Mouse (Mus musculus): ENCODE results near the gene Bglap2. TPM values are rescaled to one million over a fixed set of nuclear protein-coding genes. Genes with fewer than 3 reads are reported as not detected.
A peak's percentile ranks its signal among the peaks of the same experiment; 100 is the strongest.
"Not testable (repeated sequence)": the region's sequence is repeated elsewhere in the genome, so short reads cannot be mapped to it uniquely, and the experiment has no call there.

Gene Bglap2
- polyA plus RNA-seq, 1 experiment from 2014 or later, result 20.1 TPM

DNA sequence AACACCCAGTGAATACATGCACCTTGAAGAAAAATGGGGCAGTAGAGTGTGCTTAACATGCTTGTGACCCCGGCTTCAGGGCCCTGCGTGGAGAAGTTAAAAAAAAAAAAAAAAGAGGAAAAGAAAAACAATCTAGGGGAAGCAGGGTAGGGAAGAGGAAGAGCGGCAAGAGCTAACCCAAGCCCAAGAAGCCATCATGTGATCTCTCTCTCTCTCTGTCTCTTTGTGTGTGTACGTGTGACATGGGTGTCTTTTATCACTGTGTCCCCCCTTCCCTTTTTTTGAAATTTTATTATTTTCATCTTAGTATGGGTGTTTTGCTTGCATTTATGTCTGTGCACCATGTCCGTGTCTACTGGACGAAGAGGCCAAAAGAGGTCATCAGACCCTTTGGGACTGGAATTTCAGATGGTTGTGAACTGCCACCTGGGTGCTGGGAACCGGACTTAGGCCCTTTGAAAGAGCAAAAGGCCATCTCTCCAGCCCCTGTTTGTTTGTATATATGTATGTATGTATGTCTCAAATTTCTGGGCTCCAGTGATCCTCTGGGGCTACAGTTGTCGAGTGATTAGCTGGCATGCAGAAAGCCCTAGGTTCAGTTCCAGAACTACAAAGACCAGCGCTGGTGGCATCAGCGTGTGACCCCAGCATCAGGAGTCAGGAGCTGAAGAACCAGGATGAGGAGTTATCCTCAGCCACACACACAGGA lies 25.2 kb upstream of the Bglap2 start:
- no peak overlapping the region for H3K27ac ChIP-seq (replicated peaks)
- TF ChIP-seq EP300 (optimal IDR thresholded peaks at IDR 0.05) (no peak), CTCF (IDR thresholded peaks at IDR 0.05; ENCODE audit: low read depth) (no peak)

GRCm38 (mm10) chr3:88398666-88399065 lies 20.2 kb upstream of the Bglap2 start:
- no peaks in the 10 kb centered on the region for H3K27me3 ChIP-seq (ENCODE audit: control insufficient read depth, insufficient read depth, low read length)
- no peak overlapping the region for H3K27ac ChIP-seq (replicated peaks)
- H3K36me3 ChIP-seq (ENCODE audit: control insufficient read depth, insufficient read depth, low read length), result peaks cover 2% of the 10 kb centered on the region; the same call in 1 of the 2 replicates
- ATAC-seq (ENCODE audit: low FRiP score, low TSS enrichment), result no peak
- no peak for DNase-seq (ENCODE audit: low spot score)
- H3K9me3 ChIP-seq (ENCODE audit: control insufficient read depth, low read length), result no peaks in the 10 kb centered on the region
- no peak overlapping the region for H3K4me3 ChIP-seq (ENCODE audit: low read depth, low read length)
- TF ChIP-seq CTCF (IDR thresholded peaks at IDR 0.05; ENCODE audit: low read depth) (no peak), EP300 (optimal IDR thresholded peaks at IDR 0.05) (no peak)
- no peaks in the 10 kb centered on the region for H3K4me1 ChIP-seq (replicated peaks; ENCODE audit: control insufficient read depth, insufficient read depth)
- H3K9ac ChIP-seq (ENCODE audit: low read length), result no peak overlapping the region
- H3K4me2 ChIP-seq (replicated peaks; ENCODE audit: low read depth), result no peak overlapping the region
- WGBS, result 70% methylated on average over 2 of the region's 2 CpGs

More for the DNA sequence above, 25.2 kb upstream of the Bglap2 start:
- Histone ChIP-seq H3K27me3 (ENCODE audit: control insufficient read depth, insufficient read depth, low read length) (no peaks in the 10 kb centered on the region), H3K4me1 (replicated peaks; ENCODE audit: control insufficient read depth, insufficient read depth) (no peaks in the 10 kb centered on the region; the same call in 1 of the 2 replicates), H3K36me3 (ENCODE audit: control insufficient read depth, insufficient read depth, low read length) (no peaks in the 10 kb centered on the region; the same call in 1 of the 2 replicates), H3K4me3 (ENCODE audit: low read depth, low read length) (no peak overlapping the region), H3K9ac (ENCODE audit: low read length) (no peak overlapping the region), H3K4me2 (replicated peaks; ENCODE audit: low read depth) (no peak overlapping the region), H3K9me3 (ENCODE audit: control insufficient read depth, low read length) (no peaks in the 10 kb centered on the region)
- 93% methylated on average over 10 of the region's 10 CpGs for WGBS
- no peak for DNase-seq (ENCODE audit: low spot score)
- no peak for ATAC-seq (ENCODE audit: low FRiP score, low TSS enrichment)

- Histone ChIP-seq H3K27ac (replicated peaks) (no peak overlapping the region), H3K4me2 (replicated peaks; ENCODE audit: low read depth) (no peak overlapping the region), H3K9me3 (ENCODE audit: control insufficient read depth, low read length) (no peaks in the 10 kb centered on the region), H3K27me3 (ENCODE audit: control insufficient read depth, insufficient read depth, low read length) (no peaks in the 10 kb centered on the region), H3K36me3 (ENCODE audit: control insufficient read depth, insufficient read depth, low read length) (peaks cover 2% of the 10 kb centered on the region; the same call in 1 of the 2 replicates), H3K4me1 (replicated peaks; ENCODE audit: control insufficient read depth, insufficient read depth) (no peaks in the 10 kb centered on the region), H3K4me3 (ENCODE audit: low read depth, low read length) (no peak overlapping the region), H3K9ac (ENCODE audit: low read length) (no peak overlapping the region)
- DNase-seq (ENCODE audit: low spot score) (no peak), ATAC-seq (ENCODE audit: low FRiP score, low TSS enrichment) (peak; percentile 19; the same call in 1 of the 2 replicates)
- 93% methylated on average over 8 of the region's 8 CpGs for WGBS
- no peak for TF ChIP-seq CTCF (IDR thresholded peaks at IDR 0.05; ENCODE audit: low read depth)
- no peak for TF ChIP-seq EP300 (optimal IDR thresholded peaks at IDR 0.05)
These were observed 17.2 kb upstream of the Bglap2 start for GRCm38 (mm10) chr3:88395742-88396141.

- TF ChIP-seq EP300 (optimal IDR thresholded peaks at IDR 0.05), result no peak
- no peak for TF ChIP-seq CTCF (IDR thresholded peaks at IDR 0.05; ENCODE audit: low read depth)
- H3K4me1 ChIP-seq (replicated peaks; ENCODE audit: control insufficient read depth, insufficient read depth), result no peaks in the 10 kb centered on the region
- 94% methylated on average over 6 of the region's 6 CpGs for WGBS
- H3K36me3 ChIP-seq (ENCODE audit: control insufficient read depth, insufficient read depth, low read length), result peaks cover 2% of the 10 kb centered on the region; the same call in 1 of the 2 replicates
- no peak overlapping the region for H3K4me2 ChIP-seq (replicated peaks; ENCODE audit: low read depth)
- no peaks in the 10 kb centered on the region for H3K9me3 ChIP-seq (ENCODE audit: control insufficient read depth, low read length)
- no peak overlapping the region for H3K27ac ChIP-seq (replicated peaks)
- DNase-seq (ENCODE audit: low spot score) (no peak), ATAC-seq (ENCODE audit: low FRiP score, low TSS enrichment) (peak; percentile 28; the same call in 1 of the 2 replicates)
- H3K4me3 ChIP-seq (ENCODE audit: low read depth, low read length), result no peak overlapping the region
- H3K9ac ChIP-seq (ENCODE audit: low read length), result no peak overlapping the region
- no peaks in the 10 kb centered on the region for H3K27me3 ChIP-seq (ENCODE audit: control insufficient read depth, insufficient read depth, low read length)
These were observed 16.8 kb upstream of the Bglap2 start for GRCm38 (mm10) chr3:88395288-88395687.

GRCm38 (mm10) chr3:88393776-88394375 lies 15.4 kb upstream of the Bglap2 start:
- TF ChIP-seq CTCF (IDR thresholded peaks at IDR 0.05; ENCODE audit: low read depth), result no peak
- TF ChIP-seq EP300 (optimal IDR thresholded peaks at IDR 0.05), result no peak
- H3K9me3 ChIP-seq (ENCODE audit: control insufficient read depth, low read length), result no peaks in the 10 kb centered on the region
- no peaks in the 10 kb centered on the region for H3K4me1 ChIP-seq (replicated peaks; ENCODE audit: control insufficient read depth, insufficient read depth)
- no peak for DNase-seq (ENCODE audit: low spot score)
- WGBS, result 73% methylated on average over 9 of the region's 9 CpGs
- peaks cover 2% of the 10 kb centered on the region; the same call in 1 of the 2 replicates for H3K36me3 ChIP-seq (ENCODE audit: control insufficient read depth, insufficient read depth, low read length)
- H3K9ac ChIP-seq (ENCODE audit: low read length), result 0 out of 2 replicates have a peak overlapping the region, but pooled peaks have one; percentile 8
- H3K27me3 ChIP-seq (ENCODE audit: control insufficient read depth, insufficient read depth, low read length), result no peaks in the 10 kb centered on the region
- ATAC-seq (ENCODE audit: low FRiP score, low TSS enrichment), result 0 out of 2 replicates have a peak, but pooled peaks have one; percentile 36
- H3K4me3 ChIP-seq (ENCODE audit: low read depth, low read length), result no peak overlapping the region
- no peak overlapping the region for H3K4me2 ChIP-seq (replicated peaks; ENCODE audit: low read depth)
- no peak overlapping the region for H3K27ac ChIP-seq (replicated peaks)

GRCm38 (mm10) chr3:88384364-88384763 lies 5.9 kb upstream of the Bglap2 start, which contains the start of gene Bglap:
Bglap (minus strand) TSS chr3:88384464.
- Histone ChIP-seq H3K4me2 (replicated peaks; ENCODE audit: low read depth) (no peak within 1 kb of the TSS), H3K9me3 (ENCODE audit: control insufficient read depth, low read length) (no peaks in the 10 kb centered on the region), H3K9ac (ENCODE audit: low read length) (no peak within 1 kb of the TSS), H3K27me3 (ENCODE audit: control insufficient read depth, insufficient read depth, low read length) (no peaks in the 10 kb centered on the region), H3K36me3 (ENCODE audit: control insufficient read depth, insufficient read depth, low read length) (no peaks in the 10 kb centered on the region), H3K4me1 (replicated peaks; ENCODE audit: control insufficient read depth, insufficient read depth) (no peaks in the 10 kb centered on the region), H3K27ac (replicated peaks) (no peak within 1 kb of the TSS), H3K4me3 (ENCODE audit: low read depth, low read length) (no peak within 1 kb of the TSS)
- ATAC-seq (ENCODE audit: low FRiP score, low TSS enrichment), result no peak
- 75% methylated on average over 5 of the region's 5 CpGs for WGBS
- no peak for TF ChIP-seq CTCF (IDR thresholded peaks at IDR 0.05; ENCODE audit: low read depth)
- TF ChIP-seq EP300 (optimal IDR thresholded peaks at IDR 0.05), result no peak
- no peak for DNase-seq (ENCODE audit: low spot score)

GRCm38 (mm10) chr3:88382383-88382782 lies 3.9 kb upstream of the Bglap2 start:
- H3K27ac ChIP-seq (replicated peaks); H3K36me3 ChIP-seq (ENCODE audit: control insufficient read depth, insufficient read depth, low read length); H3K9ac ChIP-seq (ENCODE audit: low read length); H3K4me1 ChIP-seq (replicated peaks; ENCODE audit: control insufficient read depth, insufficient read depth); H3K4me3 ChIP-seq (ENCODE audit: low read depth, low read length); DNase-seq (ENCODE audit: low spot score); H3K27me3 ChIP-seq (ENCODE audit: control insufficient read depth, insufficient read depth, low read length); H3K4me2 ChIP-seq (replicated peaks; ENCODE audit: low read depth); H3K9me3 ChIP-seq (ENCODE audit: control insufficient read depth, low read length): not testable (repeated sequence)
- peak; percentile 14; the same call in 1 of the 2 replicates for ATAC-seq (ENCODE audit: low FRiP score, low TSS enrichment)
- WGBS, result 51% methylated on average over 2 of the region's 7 CpGs
